Mouse (Mus musculus): ENCODE measurements around the gene Olfr71.

- no peak for TF ChIP-seq POLR2A (IDR thresholded peaks at IDR 0.05; ENCODE audit: borderline replicate concordance, control insufficient read depth, low read depth, low read length)
- TF ChIP-seq CTCF (IDR thresholded peaks at IDR 0.05; ENCODE audit: control insufficient read depth, insufficient read depth, low read length): no peak
Observed at GRCm38 (mm10) chr4:43742637-43743036, 32.6 kb upstream of the Olfr71 start.
